Mouse (Mus musculus) forebrain, embryonic 14.5 days (tissue): Measurements from ENCODE around the gene Proca1. TPM values are rescaled to one million over a fixed set of nuclear protein-coding genes. Genes with fewer than 3 reads are reported as not detected.
A peak's percentile ranks its signal among the peaks of the same experiment; 100 is the strongest.

Experiments
- ATAC-seq: fragments of 200-750 bp; cut with Nextera tagmentation; 2 replicates; pipeline ENCODE4 v1.8.0; 2017; ENCODE audit warnings: mild to moderate bottlenecking, moderate library complexity
- DNase-seq: peaks from one replicate; pipeline ENCODE4 v3.0.0-alpha.2; 2015; ENCODE audit warnings: low spot score
- H3K27ac ChIP-seq: fragments of 300-500 bp; sonication (generic); 2 replicates; pipeline ENCODE4 v1.5.1; 2014; ENCODE audit warnings: low read depth, mild to moderate bottlenecking, control low read depth, low read length, moderate library complexity
- H3K27me3 ChIP-seq: fragments of 300-500 bp; sonication (generic); replicated peaks from 2 replicates; pipeline ENCODE4 v1.6.1; 2014; ENCODE audit warnings: low read length, control low read depth, mixed read lengths; ENCODE audit not compliant: control insufficient read depth, insufficient read depth
- H3K36me3 ChIP-seq: fragments of 300-500 bp; sonication (generic); 2 replicates; pipeline ENCODE4 v1.6.1; 2014; ENCODE audit warnings: low read length, control low read depth; ENCODE audit not compliant: control insufficient read depth, insufficient read depth
- H3K4me1 ChIP-seq: fragments of 300-500 bp; sonication (generic); 2 replicates; pipeline ENCODE4 v1.6.1; 2014; ENCODE audit warnings: antibody characterized with exemption, low read length, control low read depth; ENCODE audit not compliant: control insufficient read depth, insufficient read depth
- H3K4me2 ChIP-seq: fragments of 300-500 bp; sonication (generic); 2 replicates; pipeline ENCODE4 v1.6.1; 2014; ENCODE audit warnings: mild to moderate bottlenecking, control low read depth, low read length
- H3K4me3 ChIP-seq: fragments of 300-500 bp; sonication (generic); 2 replicates; pipeline ENCODE4 v1.5.1; 2014; ENCODE audit warnings: low read depth, low read length, control low read depth
- H3K9ac ChIP-seq: fragments of 300-500 bp; sonication (generic); 2 replicates; pipeline ENCODE4 v1.6.1; 2014; ENCODE audit warnings: mild to moderate bottlenecking, low read length, control low read depth, moderate library complexity
- H3K9me3 ChIP-seq: fragments of 300-500 bp; sonication (generic); replicated peaks from 2 replicates; pipeline ENCODE4 v1.6.1; 2016; ENCODE audit warnings: low read length, control low read depth, mixed read lengths; ENCODE audit not compliant: control insufficient read depth
- WGBS: fragments of 180-500 bp; shearing (Covaris S2); extraction: QIAGEN DNeasy Blood & Tissue Kit; methylation state at CpG from one replicate; pipeline ENCODE4 v1.1.7; 2014; 5-methylcytosine and 5-hydroxymethylcytosine counted together
- polyA plus RNA-seq: library from polyadenylated mRNA; unstranded; fragments of >200 nt; fragmentation: Nextera tagmentation; extraction: Ambion mirVana; gene quantifications from 2 replicates; pipeline ENCODE4 v1.2.1, GENCODE M21; 2014

Gene Proca1
- polyA plus RNA-seq, 1 experiment from 2014 or later: 0.55 TPM

GRCm38 (mm10) chr11:78177437-78177836, 15.8 kb upstream of the Proca1 start:
- peak overlapping the region; percentile 89 for H3K4me2 ChIP-seq
- no peak overlapping the region for H3K27ac ChIP-seq
- no peaks in the 10 kb centered on the region for H3K9me3 ChIP-seq
- ATAC-seq (no peak), DNase-seq (no peak)
- WGBS: 2% methylated on average over 10 of the region's 10 CpGs
- H3K27me3 ChIP-seq: no peaks in the 10 kb centered on the region
- peaks cover 25% of the 10 kb centered on the region for H3K4me1 ChIP-seq
- peaks cover 32% of the 10 kb centered on the region for H3K36me3 ChIP-seq
- no peak overlapping the region for H3K9ac ChIP-seq
- H3K4me3 ChIP-seq: peak overlapping the region; percentile 44

DNA sequence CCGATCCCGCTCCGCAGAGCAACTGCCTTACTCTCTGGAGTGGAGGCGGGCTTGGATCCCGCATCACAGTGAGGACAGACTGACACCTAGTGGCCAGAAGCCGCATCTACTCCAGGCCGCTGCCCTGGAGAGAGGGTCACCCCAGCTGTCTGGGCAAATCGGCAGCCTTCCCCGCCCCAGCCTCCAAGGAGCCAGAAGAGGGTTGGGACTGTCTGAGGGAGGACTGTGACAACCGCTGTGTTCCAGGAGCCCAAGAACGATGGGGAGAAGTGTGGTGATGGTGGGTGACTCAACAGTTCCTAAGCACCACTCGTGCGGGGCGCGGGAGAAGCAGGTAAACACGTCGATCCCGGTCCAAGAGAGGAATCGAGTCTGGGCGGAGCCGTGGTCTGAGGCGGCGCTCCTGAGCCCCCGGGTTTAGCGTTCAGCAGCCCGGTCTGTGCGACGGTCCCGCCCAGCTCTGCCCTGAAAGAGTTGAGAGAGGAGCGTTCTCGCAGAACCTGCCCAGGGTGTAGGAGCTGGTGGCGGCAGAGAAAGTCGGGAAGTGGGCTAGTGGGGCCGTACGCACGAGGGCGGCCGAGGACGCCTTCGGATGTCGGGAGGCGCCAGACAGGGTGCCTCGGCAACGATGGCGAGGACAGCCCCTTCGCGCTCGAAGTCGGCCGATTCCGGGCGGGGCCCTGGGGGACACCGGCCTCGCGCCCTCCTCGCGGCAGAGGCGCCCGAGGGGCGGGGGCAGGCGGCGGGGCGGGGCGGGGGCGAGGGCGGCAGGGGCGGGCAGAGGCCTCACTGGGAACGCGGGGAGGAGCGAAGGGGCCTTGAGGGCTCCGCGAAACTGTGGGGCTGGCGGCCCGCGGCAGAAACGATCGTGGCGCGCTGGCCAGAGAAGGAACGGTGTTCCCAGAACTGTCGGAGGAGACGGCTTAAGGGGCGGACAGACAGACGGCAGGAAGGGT, 15.0 kb upstream of the Proca1 start:
- Histone ChIP-seq H3K9ac (peak overlapping the region; percentile 69), H3K27me3 (no peaks in the 10 kb centered on the region), H3K4me1 (peaks cover 25% of the 10 kb centered on the region), H3K9me3 (no peaks in the 10 kb centered on the region), H3K4me3 (peak overlapping the region; percentile 44), H3K27ac (peak overlapping the region; percentile 78), H3K36me3 (peaks cover 32% of the 10 kb centered on the region), H3K4me2 (peak overlapping the region; percentile 89)
- ATAC-seq: peak; percentile 87
- DNase-seq: peak; percentile 96
- under 1% methylated on average over 72 of the region's 84 CpGs for WGBS

DNA sequence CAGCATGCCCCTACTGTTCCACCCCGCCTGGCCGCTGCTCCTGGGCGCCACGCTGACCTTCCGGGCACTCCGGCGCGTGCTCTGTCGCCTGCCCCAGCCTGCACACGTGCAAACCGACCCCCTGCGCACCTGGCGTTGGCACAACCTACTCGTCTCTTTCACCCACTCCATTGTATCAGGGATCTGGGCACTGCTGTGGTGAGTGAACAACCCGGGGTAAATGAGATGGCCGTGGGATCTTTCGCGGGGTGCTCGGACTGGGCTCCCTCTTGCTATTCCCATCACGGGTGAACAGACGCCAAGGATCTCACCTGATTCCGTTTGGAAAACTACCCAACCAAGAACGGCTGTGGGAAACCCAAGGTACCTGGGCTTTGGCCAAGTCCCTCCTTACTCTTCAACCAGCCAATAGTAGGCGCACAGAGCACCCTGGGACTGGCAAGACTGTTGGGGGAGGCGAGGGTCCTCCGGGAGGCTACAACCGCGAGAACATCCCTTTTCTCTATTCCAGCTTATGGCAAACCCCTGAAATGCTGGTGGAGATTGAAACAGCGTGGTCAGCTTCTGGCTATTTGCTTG, 14.2 kb upstream of the Proca1 start:
- peak overlapping the region; percentile 78 for H3K27ac ChIP-seq
- H3K4me3 ChIP-seq: peak overlapping the region; percentile 44
- H3K27me3 ChIP-seq: no peaks in the 10 kb centered on the region
- H3K36me3 ChIP-seq: peaks cover 32% of the 10 kb centered on the region
- no peaks in the 10 kb centered on the region for H3K9me3 ChIP-seq
- DNase-seq: peak; percentile 85
- 1% methylated on average over 29 of the region's 29 CpGs for WGBS
- peak overlapping the region; percentile 69 for H3K9ac ChIP-seq
- H3K4me1 ChIP-seq: peaks cover 27% of the 10 kb centered on the region
- peak; percentile 1; the same call in 1 of the 2 replicates for ATAC-seq
- H3K4me2 ChIP-seq: peak overlapping the region; percentile 89

DNA sequence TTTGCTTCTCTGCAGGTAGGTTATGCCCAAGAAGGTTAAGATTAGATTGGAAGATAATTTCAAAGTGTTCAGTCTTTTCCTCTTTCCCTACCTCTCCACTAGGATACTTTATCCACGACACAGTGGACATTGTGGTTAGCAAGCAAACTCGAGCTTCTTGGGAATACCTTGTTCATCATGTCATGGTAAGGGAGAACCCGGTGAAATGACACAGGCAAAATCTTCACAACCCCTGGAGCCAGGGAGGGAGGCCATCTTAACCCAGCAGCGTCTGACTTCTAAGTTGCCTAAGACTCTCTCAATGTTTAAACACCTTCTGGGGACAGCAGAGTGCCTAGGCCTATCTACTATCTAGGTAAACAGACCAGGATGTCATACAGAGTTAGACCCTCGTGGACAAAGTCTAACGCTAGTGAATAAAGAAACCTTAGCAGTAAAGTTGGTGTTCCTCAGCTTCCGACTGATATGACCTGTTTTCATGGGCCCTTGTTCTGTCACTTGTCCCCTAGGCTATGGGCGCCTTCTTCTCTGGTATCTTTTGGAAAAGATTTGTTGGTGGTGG, 13.7 kb upstream of the Proca1 start:
- peaks cover 29% of the 10 kb centered on the region for H3K4me1 ChIP-seq
- H3K9me3 ChIP-seq: no peaks in the 10 kb centered on the region
- H3K4me2 ChIP-seq: peak overlapping the region; percentile 89
- no peaks in the 10 kb centered on the region for H3K27me3 ChIP-seq
- H3K36me3 ChIP-seq: peaks cover 32% of the 10 kb centered on the region
- DNase-seq (no peak), ATAC-seq (no peak)
- peak overlapping the region; percentile 44; the same call in 1 of the 2 replicates for H3K4me3 ChIP-seq
- H3K27ac ChIP-seq: peak overlapping the region; percentile 78
- WGBS: 30% methylated on average over 8 of the region's 8 CpGs
- H3K9ac ChIP-seq: peak overlapping the region; percentile 69

DNA sequence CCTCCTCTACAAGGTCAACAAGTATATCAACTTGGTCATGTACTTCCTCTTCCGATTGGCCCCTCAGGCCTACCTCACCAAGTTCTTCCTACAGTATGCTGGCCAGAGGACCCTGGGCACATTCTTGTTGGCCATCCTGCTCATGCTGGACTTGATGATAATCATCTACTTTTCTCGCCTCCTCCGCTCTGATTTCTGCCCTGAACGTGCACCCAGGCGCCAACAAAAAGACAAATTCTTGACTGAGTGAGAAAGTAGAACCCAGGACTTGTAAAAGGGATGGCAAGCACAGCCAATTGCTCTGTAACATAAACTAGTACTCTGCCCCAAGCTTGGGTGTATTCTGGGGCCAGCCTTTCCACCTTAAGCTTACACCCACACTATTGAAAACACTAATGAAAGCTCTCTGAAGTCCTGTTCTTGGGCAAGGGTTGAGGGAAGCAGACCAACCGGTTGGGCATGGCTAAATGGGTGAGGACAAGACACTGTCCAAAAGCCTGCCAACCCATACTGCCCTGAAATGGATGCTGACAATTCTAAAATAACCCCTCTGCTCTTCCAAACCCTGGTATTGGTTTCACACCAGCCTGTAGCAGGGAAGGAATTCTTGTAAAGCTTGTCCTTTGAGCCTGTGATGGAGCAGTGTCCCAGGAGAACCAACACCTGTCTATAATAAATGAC, 13.0 kb upstream of the Proca1 start:
- Histone ChIP-seq H3K27ac (no peak overlapping the region), H3K9ac (no peak overlapping the region), H3K4me1 (peaks cover 29% of the 10 kb centered on the region), H3K36me3 (peaks cover 32% of the 10 kb centered on the region), H3K9me3 (no peaks in the 10 kb centered on the region), H3K4me2 (no peak overlapping the region), H3K27me3 (no peaks in the 10 kb centered on the region), H3K4me3 (no peak overlapping the region)
- DNase-seq: no peak
- WGBS: 82% methylated on average over 6 of the region's 6 CpGs
- no peak for ATAC-seq

DNA sequence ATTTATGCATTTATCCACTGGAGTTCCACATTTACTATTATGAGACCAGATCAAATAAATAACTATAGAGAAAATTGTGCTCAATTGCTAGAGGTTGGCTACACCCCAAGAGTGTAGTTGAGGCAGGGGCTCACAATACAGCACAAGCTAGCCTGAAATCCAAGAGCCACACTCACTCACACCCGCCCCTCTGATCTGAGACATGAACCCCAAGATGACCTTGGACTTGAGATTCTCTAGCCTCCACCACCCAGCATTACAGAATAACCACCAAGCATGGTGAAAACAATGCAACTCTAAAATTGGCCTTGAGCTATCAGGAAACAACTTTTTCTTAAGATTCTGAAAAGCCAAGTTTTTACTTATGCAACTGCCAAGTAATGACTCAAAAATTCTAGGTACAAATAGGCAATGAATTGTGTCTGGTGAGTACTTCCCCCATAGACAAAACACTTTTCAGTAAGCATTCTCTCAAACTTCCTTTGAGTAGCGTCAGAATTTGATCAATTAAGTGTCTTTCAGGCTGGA, 11.3 kb upstream of the Proca1 start:
- H3K4me1 ChIP-seq: peaks cover 27% of the 10 kb centered on the region

GRCm38 (mm10) chr11:78182450-78182849, 10.7 kb upstream of the Proca1 start:
- Histone ChIP-seq H3K27ac (no peak overlapping the region), H3K4me2 (peak overlapping the region; percentile 79), H3K36me3 (peaks cover 32% of the 10 kb centered on the region), H3K9me3 (no peaks in the 10 kb centered on the region), H3K4me3 (peak overlapping the region; percentile 83), H3K27me3 (no peaks in the 10 kb centered on the region), H3K9ac (peak overlapping the region; percentile 94), H3K4me1 (peaks cover 22% of the 10 kb centered on the region)
- ATAC-seq (no peak), DNase-seq (no peak)
- 11% methylated on average over 7 of the region's 7 CpGs for WGBS

More for the DNA sequence above, 11.3 kb upstream of the Proca1 start:
- Histone ChIP-seq H3K9ac (peak overlapping the region; percentile 94; the same call in 1 of the 2 replicates), H3K27me3 (no peaks in the 10 kb centered on the region), H3K4me2 (peak overlapping the region; percentile 79), H3K27ac (no peak overlapping the region), H3K4me3 (peak overlapping the region; percentile 83), H3K36me3 (peaks cover 32% of the 10 kb centered on the region), H3K9me3 (no peaks in the 10 kb centered on the region)
- WGBS: 57% methylated on average over 2 of the region's 2 CpGs
- no peak for ATAC-seq
- no peak for DNase-seq
